Mouse (Mus musculus): ENCODE measurements at regions not wholly inside any gene's neighbourhood (a gene's known extent, or its start where the extent isn't known, plus 50 kb on each side); places are given as distances from the start of the nearest gene placed in this dataset.

DNA sequence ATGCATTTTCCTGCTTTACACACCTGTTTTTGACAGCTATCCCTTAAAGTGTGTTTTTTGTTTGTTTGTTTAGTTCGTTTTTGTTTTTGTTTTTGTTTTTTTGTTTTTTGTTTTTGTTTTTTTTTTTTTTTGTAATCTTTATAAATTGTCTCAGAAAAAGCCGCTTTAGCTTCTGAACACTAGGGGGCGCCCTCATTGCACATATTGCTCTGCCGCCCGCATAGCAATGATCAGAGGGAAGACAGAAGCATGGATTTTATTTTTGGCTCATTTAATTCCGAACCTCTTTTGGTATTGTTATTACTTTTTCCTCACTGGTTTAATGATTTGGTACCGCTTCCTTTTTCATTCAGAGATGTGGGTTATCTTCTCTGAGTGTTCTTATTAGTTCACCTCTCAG lies 569.9 kb upstream of the Gm10800 start:
- Histone ChIP-seq H3K27ac (ENCODE audit: low read depth) (no peak overlapping the region), H3K4me1 (replicated peaks; ENCODE audit: control insufficient read depth, insufficient read depth, low read length) (no peaks in the 10 kb centered on the region), H3K9ac (ENCODE audit: low read length) (no peak overlapping the region), H3K4me2 (ENCODE audit: low read length) (no peak overlapping the region), H3K9me3 (ENCODE audit: control insufficient read depth, low read length) (no peaks in the 10 kb centered on the region), H3K27me3 (replicated peaks; ENCODE audit: control insufficient read depth, insufficient read depth, low read length) (no peaks in the 10 kb centered on the region), H3K4me3 (ENCODE audit: low read depth, low read length) (no peak overlapping the region), H3K36me3 (ENCODE audit: control insufficient read depth, insufficient read depth, low read length) (no peaks in the 10 kb centered on the region)
- WGBS, result 10% methylated on average over 7 of the region's 7 CpGs
- ATAC-seq (replicated peaks; ENCODE audit: low FRiP score, low TSS enrichment, low read depth) (no peak), DNase-seq (ENCODE audit: low spot score) (peak; percentile 64)

All from intestine, embryonic 14.5 days (tissue).